Mouse (Mus musculus): ENCODE results near the gene Mmadhc. TPM values are rescaled to one million over a fixed set of nuclear protein-coding genes. Genes with fewer than 3 reads are reported as not detected.

The Mmadhc gene
- polyA plus RNA-seq, 1 experiment from 2014 or later, result 144 TPM

- no peak for ATAC-seq (ENCODE audit: low read depth)
- H3K9ac ChIP-seq (replicated peaks; ENCODE audit: low read depth, low read length), result no peak overlapping the region
- no peak overlapping the region for H3K4me2 ChIP-seq (ENCODE audit: low read depth, low read length)
- no peak overlapping the region for H3K27ac ChIP-seq (ENCODE audit: low read depth, low read length)
- H3K27me3 ChIP-seq (ENCODE audit: control insufficient read depth, insufficient read depth, low read length), result no peaks in the 10 kb centered on the region
- H3K36me3 ChIP-seq (ENCODE audit: control insufficient read depth, insufficient read depth, low read length), result no peaks in the 10 kb centered on the region
- 81% methylated on average over 8 of the region's 8 CpGs for WGBS
- H3K4me3 ChIP-seq (ENCODE audit: low read depth, low read length), result no peak overlapping the region
- H3K9me3 ChIP-seq (ENCODE audit: control insufficient read depth, low read length), result no peaks in the 10 kb centered on the region
- H3K4me1 ChIP-seq (ENCODE audit: control insufficient read depth, insufficient read depth, low read length), result no peaks in the 10 kb centered on the region
Measured at GRCm38 (mm10) chr2:50233491-50233890, 63.1 kb downstream of the Mmadhc start.

Other genes with a start within 250 kb of the Mmadhc start
- 17.4 and 17.5 TPM in 2 replicates for gene Lypd6, start 230.4 kb downstream of the Mmadhc start, polyA plus RNA-seq (2014; fragmentation: Nextera tagmentation; extraction: Ambion mirVana)

All from neural tube, embryonic 14.5 days (tissue).